In the genomic region with DNA sequence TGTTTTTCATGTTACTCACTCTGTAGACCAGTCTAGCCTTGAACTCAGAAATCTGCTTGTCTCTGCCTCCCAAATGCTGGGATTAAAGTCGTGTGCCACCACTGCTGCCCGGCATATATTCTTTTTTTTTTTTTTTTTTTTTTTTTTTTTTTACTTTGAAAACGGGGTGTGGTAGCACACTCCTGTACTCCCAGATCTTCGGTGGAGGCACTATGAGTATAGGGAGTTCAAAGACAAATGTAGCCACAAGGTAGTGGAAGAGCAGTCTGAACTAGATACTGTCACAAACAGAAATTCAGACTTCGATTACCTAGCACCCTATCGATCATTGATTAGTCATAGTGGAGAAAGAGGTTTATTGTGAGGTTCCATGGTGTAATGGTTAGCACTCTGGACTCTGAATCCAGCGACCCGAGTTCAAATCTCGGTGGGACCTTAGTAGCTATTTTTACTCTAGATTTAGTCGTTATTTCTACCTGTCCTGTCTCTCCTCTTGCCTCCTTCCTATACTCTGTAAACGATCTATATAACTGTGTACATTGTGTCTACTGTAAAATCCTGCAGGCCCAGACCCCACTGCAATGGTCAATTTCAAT, we compare ENCODE assay signal across 11 mouse cellular contexts. TPM values are rescaled to one million over a fixed set of nuclear protein-coding genes. Genes with fewer than 3 reads are reported as not detected.
DNase-seq lines count a peak whose midpoint lies in the region; ATAC-seq and TF ChIP-seq lines count a peak whose summit lies in the region.
"Had no signal": no experiment of that assay in that cellular context is flagged by ENCODE, and none has a peak within 500 bp of the region (broad histone marks: within the 10 kb centered on the region; RNA-seq: fewer than 3 reads in every experiment).

No protein-coding gene starts in this region.

- H3K9me3 ChIP-seq in lung, embryonic 14.5 days (ENCODE audit: low read depth, low read length), result no peaks in the 10 kb centered on the region
- H3K9me3 ChIP-seq in ES-E14 (ENCODE audit: control insufficient read depth, insufficient read depth, low read depth, low read length), result no peaks in the 10 kb centered on the region
- no peaks in the 10 kb centered on the region for H3K9me3 ChIP-seq in embryonic facial prominence, embryonic 10.5 days
- no peaks in the 10 kb centered on the region for H3K9me3 ChIP-seq in liver, embryonic 13.5 days (replicated peaks)
- H3K9me3 ChIP-seq: midbrain, embryonic 15.5 days had no signal

- no peaks in the 10 kb centered on the region for H3K36me3 ChIP-seq in lung, embryonic 14.5 days (ENCODE audit: insufficient read depth)
- H3K36me3 ChIP-seq in ES-E14 (ENCODE audit: control insufficient read depth, insufficient read depth, low read length, poor library complexity, severe bottlenecking), result no peaks in the 10 kb centered on the region
- no peaks in the 10 kb centered on the region for H3K36me3 ChIP-seq in embryonic facial prominence, embryonic 10.5 days (replicated peaks)
- H3K36me3 ChIP-seq in liver, embryonic 13.5 days, result no peaks in the 10 kb centered on the region
- H3K36me3 ChIP-seq: midbrain, embryonic 15.5 days had no signal

- DNase-seq in lung, embryonic 14.5 days, result peak; percentile 59
- no peak for DNase-seq in lung, postnatal 4 days
- no peak for DNase-seq in ES-E14 (ENCODE audit: low read depth, low spot score)
- peak; percentile 46 for DNase-seq in embryonic facial prominence, embryonic 10.5 days (ENCODE audit: low spot score)
- DNase-seq in liver, embryonic 13.5 days, result peak; percentile 59
- no peak for DNase-seq in Muller cell, postnatal 12 days (ENCODE audit: inconsistent ontology term)
- DNase-seq in urinary bladder, postnatal 14 days (ENCODE audit: low spot score), result no peak
- DNase-seq in cerebellum, postnatal 4 days (ENCODE audit: low spot score in 2 of 2), result no peak
- DNase-seq: gastrocnemius, postnatal 10 days had no signal

- no peak overlapping the region for H3K27ac ChIP-seq in lung, embryonic 14.5 days (ENCODE audit: low read depth)
- H3K27ac ChIP-seq in ES-E14 (ENCODE audit: insufficient read depth, low read depth, low read length, poor library complexity, severe bottlenecking), result no peak overlapping the region
- no peak overlapping the region for H3K27ac ChIP-seq in embryonic facial prominence, embryonic 10.5 days (replicated peaks)
- H3K27ac ChIP-seq in liver, embryonic 13.5 days, result peak overlapping the region; percentile 59
- H3K27ac ChIP-seq: layer of hippocampus, adult 2 months; midbrain, embryonic 15.5 days had no signal

- H3K9ac ChIP-seq in lung, embryonic 14.5 days, result no peak overlapping the region
- H3K9ac ChIP-seq in ES-E14 (ENCODE audit: insufficient read depth, low read depth, low read length, poor library complexity, severe bottlenecking), result no peak overlapping the region; the same call in 1 of the 2 replicates
- H3K9ac ChIP-seq in liver, embryonic 13.5 days, result 0 out of 2 replicates have a peak overlapping the region, but pooled peaks have one; percentile 72
- H3K9ac ChIP-seq: midbrain, embryonic 15.5 days had no signal

- H3K4me1 ChIP-seq in lung, embryonic 14.5 days (ENCODE audit: insufficient read depth), result 0 out of 2 replicates have a peak, but pooled peaks cover 3% of the 10 kb centered on the region
- H3K4me1 ChIP-seq in ES-E14 (ENCODE audit: control insufficient read depth in 2 of 2, insufficient read depth in 2 of 2, low read length in 2 of 2, poor library complexity in 1 of 2), result peaks cover 0 to 2% of the 10 kb centered on the region in 2 experiments; a peak in 1 of 4 replicates
- H3K4me1 ChIP-seq in embryonic facial prominence, embryonic 10.5 days, result peaks cover 5% of the 10 kb centered on the region; the same call in 1 of the 2 replicates
- peaks cover 45% of the 10 kb centered on the region for H3K4me1 ChIP-seq in liver, embryonic 13.5 days (replicated peaks)

- in situ Hi-C loops in ES-E14 (cut with MboI; ENCODE audit: low sequenced_read_pairs in 2 of 2, unreplicated experiment in 2 of 2), result loop anchor here (10.0 to 25.0 kb wide), 4 partner anchors 755 to 1605 kb away; no protein-coding TSS in a partner anchor

- ATAC-seq in lung, embryonic 14.5 days (ENCODE audit: insufficient read depth), result no peak
- peak; percentile 56 for ATAC-seq in liver, embryonic 13.5 days (ENCODE audit: low read depth)

- H3K4me2 ChIP-seq in lung, embryonic 14.5 days, result peak overlapping the region; percentile 89
- peak overlapping the region; percentile 96 for H3K4me2 ChIP-seq in liver, embryonic 13.5 days

- H3K4me3 ChIP-seq in lung, embryonic 14.5 days (ENCODE audit: low read depth, low read length), result 0 out of 2 replicates have a peak overlapping the region, but pooled peaks have one; percentile 54
- H3K4me3 ChIP-seq in ES-E14 (ENCODE audit: insufficient read depth in 1 of 2, low read depth in 1 of 2, low read length in 2 of 2, poor library complexity in 1 of 2, severe bottlenecking in 1 of 2), result peak overlapping the region; percentile 53 to 67
- H3K4me3 ChIP-seq in embryonic facial prominence, embryonic 10.5 days, result peak overlapping the region; percentile 65
- peak overlapping the region; percentile 68 for H3K4me3 ChIP-seq in liver, embryonic 13.5 days (replicated peaks)
- H3K4me3 ChIP-seq: layer of hippocampus, adult 2 months had no signal

- peaks cover 6% of the 10 kb centered on the region; the same call in 1 of the 2 replicates for H3K27me3 ChIP-seq in lung, embryonic 14.5 days (ENCODE audit: insufficient read depth, low read length)
- peaks cover 2% of the 10 kb centered on the region; the same call in 1 of the 2 replicates for H3K27me3 ChIP-seq in embryonic facial prominence, embryonic 10.5 days (replicated peaks; ENCODE audit: low read depth, poor library complexity, severe bottlenecking)
- peaks cover 8% of the 10 kb centered on the region for H3K27me3 ChIP-seq in liver, embryonic 13.5 days

- WGBS in lung, embryonic 14.5 days, result 5% methylated on average over 11 of the region's 11 CpGs
- WGBS in embryonic facial prominence, embryonic 10.5 days, result 4% methylated on average over 11 of the region's 11 CpGs
- 1% methylated on average over 11 of the region's 11 CpGs for WGBS in liver, embryonic 13.5 days (ENCODE audit: insufficient replicate concordance)

- no peak for TF ChIP-seq CTCF in lung, embryonic 14.5 days (IDR thresholded peaks at IDR 0.05; ENCODE audit: low read depth)

TF ChIP-seq in ES-E14, 5 proteins besides CTCF, POLR2A, EP300 and RAD21:
- TF ChIP-seq CHD2 (IDR thresholded peaks at IDR 0.05; ENCODE audit: low read depth, low read length) (no peak), ZC3H11A (IDR thresholded peaks at IDR 0.05; ENCODE audit: borderline replicate concordance, low read depth, low read length) (no peak), ZNF384 (IDR thresholded peaks at IDR 0.05; ENCODE audit: low read depth, low read length) (peak; percentile 90), MAFK (IDR thresholded peaks at IDR 0.05; ENCODE audit: insufficient read depth, low read depth, low read length) (peak; percentile 91), HCFC1 (IDR thresholded peaks at IDR 0.05; ENCODE audit: borderline replicate concordance, insufficient read depth, low read length) (no peak)

RNA-seq across cellular contexts. Expression of gene Zfp184, which starts 25.0 kb away (rescaled TPM):
- 16.0 and 16.4 TPM in 2 replicates for polyA plus RNA-seq in lung, embryonic 14.5 days (2014; fragmentation: Nextera tagmentation; extraction: Ambion mirVana)
- 5.4 and 6.2 TPM in 2 replicates for total RNA-seq in ES-E14 (2012; rRNA removed)
- 23.1 and 24.9 TPM in 2 replicates for polyA plus RNA-seq in embryonic facial prominence, embryonic 10.5 days (2016; fragmentation: Nextera tagmentation; extraction: Ambion mirVana)
- polyA plus RNA-seq in liver, embryonic 13.5 days (2015; fragmentation: Nextera tagmentation; extraction: Ambion mirVana), result 0.89 and 1.0 TPM in 2 replicates

Comparison
In these comparisons a context has a peak if more than half of its experiments do, and no peak if none do; other contexts are left out.
1. DNase-seq: peak in lung, embryonic 14.5 days (single experiment), embryonic facial prominence, embryonic 10.5 days (single experiment) and liver, embryonic 13.5 days (single experiment); none in lung, postnatal 4 days (0 of 2), ES-E14 (single experiment), Muller cell, postnatal 12 days (single experiment), urinary bladder, postnatal 14 days (single experiment) and cerebellum, postnatal 4 days (0 of 2).
2. Peak in every context shown above with its lines, with median percentiles within 50 percentile points of each other: H3K4me3 ChIP-seq.